Mouse (Mus musculus) C2C12 (cell line): ENCODE data around the gene Lefty1. TPM values are rescaled to one million over a fixed set of nuclear protein-coding genes. Genes with fewer than 3 reads are reported as not detected.
"Not testable (repeated sequence)": the region's sequence is repeated elsewhere in the genome, so short reads cannot be mapped to it uniquely, and the experiment has no call there.

Experiments
- H3K27me3 ChIP-seq: one replicate; pipeline ENCODE4 v1.6.1; 2011; ENCODE audit not compliant: control insufficient read depth, insufficient read depth, insufficient read length
- H3K36me3 ChIP-seq: one replicate; pipeline ENCODE4 v1.6.1; 2011; ENCODE audit not compliant: control insufficient read depth, insufficient read depth
- H3K4me3 ChIP-seq: one replicate; pipeline ENCODE4 v1.5.1; 2011; ENCODE audit warnings: mild to moderate bottlenecking, control low read depth; ENCODE audit not compliant: poor library complexity, insufficient read depth, severe bottlenecking
- H3K79me2 ChIP-seq: one replicate; pipeline ENCODE4 v1.6.1; 2011; ENCODE audit not compliant: control insufficient read depth, insufficient read depth
- H3K79me3 ChIP-seq: one replicate; pipeline ENCODE4 v1.6.1; 2011; ENCODE audit warnings: low read depth, control low read depth
- H3ac ChIP-seq: one replicate; pipeline ENCODE3; 2011; ENCODE audit warnings: low read depth; ENCODE audit not compliant: control insufficient read depth, insufficient read length
- CEBPB ChIP-seq: IDR thresholded peaks from one replicate; pipeline ENCODE4 v1.6.1; 2011; ENCODE audit warnings: low read depth, mild to moderate bottlenecking, control low read depth, moderate library complexity
- CTCF ChIP-seq: IDR thresholded peaks from one replicate; pipeline ENCODE4 v1.5.1; 2011; ENCODE audit not compliant: control insufficient read depth, insufficient read depth, insufficient read length
- FOSL1 ChIP-seq: IDR thresholded peaks from one replicate; pipeline ENCODE4 v1.8.0; 2011; ENCODE audit warnings: mild to moderate bottlenecking, low read length; ENCODE audit not compliant: poor library complexity, insufficient read depth, severe bottlenecking
- MAX ChIP-seq: IDR thresholded peaks from one replicate; pipeline ENCODE4 v1.6.1; 2011; ENCODE audit warnings: mild to moderate bottlenecking, control low read depth
- MYOD1 ChIP-seq: IDR thresholded peaks from one replicate; pipeline ENCODE4 v1.6.1; 2011; ENCODE audit warnings: low read depth; ENCODE audit not compliant: control insufficient read depth, insufficient read length
- MYOG ChIP-seq: IDR thresholded peaks from one replicate; pipeline ENCODE4 v1.6.1; 2011; ENCODE audit not compliant: control insufficient read depth, insufficient read length; ENCODE audit errors: extremely low read depth
- USF1 ChIP-seq: IDR thresholded peaks from one replicate; pipeline ENCODE4 v1.6.1; 2011; ENCODE audit warnings: low read depth, mild to moderate bottlenecking, control low read depth, moderate library complexity
- long read RNA-seq, 2 experiments: library from polyadenylated mRNA; unstranded; transcript quantifications; one replicate each; pipeline ENCODE4 v2.0.0; 2019 to 2020
- polyA plus RNA-seq: library from polyadenylated mRNA; unstranded; fragments of >200 nt; fragmentation: generic; extraction: Trizol; gene quantifications from one replicate; pipeline ENCODE4 v1.2.1, GENCODE M21; 2012; ENCODE audit warnings: missing spikeins

Lefty1 gene
- 2.1 TPM for polyA plus RNA-seq
- long read RNA-seq, experiment 1 = 0 reads
- long read RNA-seq, experiment 2 = 0 reads

DNA sequence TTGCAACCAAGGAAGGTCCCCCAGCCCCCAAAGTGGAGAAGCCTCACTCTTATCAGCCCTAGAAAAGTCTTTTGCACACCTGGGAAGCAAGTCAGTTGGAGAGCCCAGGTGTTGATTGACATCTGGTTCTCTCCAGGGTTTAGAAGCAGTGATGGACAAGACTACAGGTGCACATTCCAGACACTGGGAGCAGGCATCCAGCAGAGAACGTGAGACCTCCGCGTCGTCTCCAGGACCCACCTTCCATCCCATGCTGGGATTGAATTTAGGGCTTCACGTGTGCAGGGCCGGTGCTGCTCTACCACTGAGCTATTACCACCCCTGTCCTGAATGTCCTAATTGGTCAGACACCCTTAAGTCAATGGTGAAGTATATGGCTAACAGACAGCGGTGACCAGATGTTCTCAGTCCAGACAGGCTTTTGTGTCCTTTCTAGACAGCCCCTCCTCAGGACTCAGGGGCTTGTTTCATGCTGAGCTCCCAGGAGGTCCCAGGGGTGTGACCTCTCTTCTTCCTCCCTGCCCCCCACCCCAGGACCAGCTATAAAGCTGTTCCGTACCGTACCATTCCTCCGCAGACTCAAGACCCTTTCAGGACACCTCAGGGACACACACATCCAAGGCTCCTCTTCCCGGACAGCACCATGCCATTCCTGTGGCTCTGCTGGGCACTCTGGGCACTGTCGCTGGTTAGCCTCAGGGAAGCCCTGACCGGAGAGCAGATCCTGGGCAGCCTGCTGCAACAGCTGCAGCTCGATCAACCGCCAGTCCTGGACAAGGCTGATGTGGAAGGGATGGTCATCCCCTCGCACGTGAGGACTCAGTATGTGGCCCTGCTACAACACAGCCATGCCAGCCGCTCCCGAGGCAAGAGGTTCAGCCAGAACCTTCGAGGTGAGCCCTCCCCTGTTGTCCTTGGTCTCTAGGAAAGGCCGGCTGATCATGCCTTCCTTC is at the start of gene Lefty1:
Gene Lefty1, plus strand, starts transcription at position 556 of the 953 bp plus-strand sequence.
- H3K36me3 ChIP-seq = no peaks in the 10 kb centered on the region
- H3K27me3 ChIP-seq = peaks cover 3% of the 10 kb centered on the region
- no peak within 1 kb of the TSS for H3ac ChIP-seq
- TF ChIP-seq CEBPB (no peak), MYOD1 (peak; percentile 8), CTCF (no peak)
- no peaks in the 10 kb centered on the region for H3K79me3 ChIP-seq
- no peaks in the 10 kb centered on the region for H3K79me2 ChIP-seq
- no peak within 1 kb of the TSS for H3K4me3 ChIP-seq

DNA sequence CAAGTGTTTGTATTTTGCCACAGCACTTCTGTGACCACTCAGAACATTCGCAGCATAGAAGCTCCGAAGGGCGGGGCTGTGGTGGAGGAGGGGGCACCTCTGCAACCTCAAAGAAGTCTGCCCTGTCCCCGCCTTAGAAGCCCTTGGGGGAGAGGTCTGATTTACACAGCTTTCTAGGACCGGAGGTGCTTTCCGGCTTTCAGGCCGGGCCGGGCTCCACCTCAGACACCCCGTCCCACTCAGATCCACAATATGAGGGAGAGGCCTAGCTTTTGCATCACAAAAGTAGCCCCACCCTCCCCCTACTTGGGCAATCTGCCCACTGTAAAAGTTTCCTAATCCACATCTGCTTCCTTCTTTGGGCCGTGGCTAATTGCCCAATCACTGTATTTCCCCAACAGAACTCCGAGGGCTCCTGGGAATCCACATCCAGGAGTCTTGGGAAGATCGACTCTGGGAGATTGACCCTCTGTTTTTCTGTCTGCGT is 46.2 kb upstream of the Lefty1 start:
- peak; percentile 52 for TF ChIP-seq CEBPB
- no peak for TF ChIP-seq MYOD1
- TF ChIP-seq FOSL1 = no peak
- Histone ChIP-seq H3K79me2 (no peaks in the 10 kb centered on the region), H3K79me3 (no peaks in the 10 kb centered on the region), H3K36me3 (no peaks in the 10 kb centered on the region), H3ac (no peak overlapping the region), H3K4me3 (no peak overlapping the region), H3K27me3 (peaks cover 20% of the 10 kb centered on the region)

DNA sequence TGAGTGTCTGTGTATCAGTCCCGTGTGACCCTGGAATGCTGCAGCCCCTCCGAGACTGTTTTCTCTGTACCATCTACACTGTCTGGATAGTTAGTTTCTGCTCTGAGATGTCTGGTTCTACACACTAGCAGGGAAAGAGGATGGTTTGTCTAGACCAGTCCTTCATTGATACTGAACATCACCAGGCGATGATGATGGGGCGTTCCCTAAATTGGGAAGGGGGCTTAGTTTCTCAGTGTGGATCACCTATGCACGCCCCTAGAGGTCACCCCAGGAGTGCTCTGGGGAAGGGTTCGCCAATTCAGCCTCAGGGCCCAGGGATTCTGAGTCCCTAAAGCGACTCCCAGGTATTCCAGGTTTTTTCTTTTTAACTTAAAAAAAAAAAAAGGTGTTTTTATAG is 45.6 kb upstream of the Lefty1 start:
- Histone ChIP-seq H3ac (no peak overlapping the region), H3K36me3 (no peaks in the 10 kb centered on the region), H3K4me3 (no peak overlapping the region), H3K79me3 (no peaks in the 10 kb centered on the region), H3K27me3 (peaks cover 22% of the 10 kb centered on the region), H3K79me2 (no peaks in the 10 kb centered on the region)
- TF ChIP-seq CTCF = no peak
- TF ChIP-seq MAX = no peak
- no peak for TF ChIP-seq USF1
- no peak for TF ChIP-seq FOSL1
- no peak for TF ChIP-seq CEBPB
- no peak for TF ChIP-seq MYOD1
- TF ChIP-seq MYOG = no peak

DNA sequence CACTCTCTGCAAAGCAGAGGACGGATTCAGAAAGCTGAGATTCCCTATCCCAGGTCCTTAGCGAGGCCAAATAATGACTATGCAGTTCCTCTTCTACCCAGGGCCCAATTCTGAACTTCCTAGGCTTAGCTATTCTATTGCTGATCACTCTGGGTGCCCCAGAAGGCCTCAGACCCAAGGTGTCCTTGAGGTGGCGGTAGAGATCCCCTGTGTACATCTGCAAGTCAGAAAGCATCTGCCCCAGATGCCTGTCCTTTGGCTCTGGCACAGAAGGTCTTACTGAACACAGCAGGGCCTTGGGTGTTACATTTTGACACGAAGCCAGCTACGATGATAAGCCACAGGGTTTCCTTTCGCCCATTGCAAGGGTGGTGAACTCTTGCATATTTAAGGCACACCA is 45.0 kb upstream of the Lefty1 start:
- Histone ChIP-seq H3K27me3 (peaks cover 25% of the 10 kb centered on the region), H3K79me3 (no peaks in the 10 kb centered on the region), H3ac (no peak overlapping the region), H3K4me3 (no peak overlapping the region), H3K36me3 (no peaks in the 10 kb centered on the region), H3K79me2 (no peaks in the 10 kb centered on the region)
- TF ChIP-seq CTCF (no peak), FOSL1 (no peak), MYOG (no peak), MAX (no peak), USF1 (no peak), MYOD1 (no peak), CEBPB (no peak)

DNA sequence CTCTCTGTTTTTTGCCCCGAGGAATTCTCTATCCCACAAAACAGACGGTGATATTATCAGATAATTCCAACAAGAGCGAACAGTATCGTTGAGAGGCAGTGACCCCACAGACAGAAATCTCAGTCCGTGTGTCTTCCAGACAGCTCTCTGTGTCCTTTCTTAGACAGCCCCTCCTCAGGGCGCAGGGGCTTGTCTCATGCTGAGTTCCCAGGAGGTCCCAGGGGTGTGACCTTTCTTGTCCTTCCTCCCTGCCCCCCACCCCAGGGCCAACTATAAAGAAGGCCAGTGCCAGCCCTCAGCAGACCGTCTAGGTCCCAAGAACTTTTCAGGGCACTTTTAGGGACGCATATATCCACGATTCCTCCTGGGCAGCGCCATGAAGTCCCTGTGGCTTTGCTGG is 42.0 kb upstream of the Lefty1 start, which contains the start of gene Lefty2:
Gene Lefty2, plus strand, starts transcription at position 301 of the 400 bp plus-strand sequence.
- H3ac ChIP-seq = no peak within 1 kb of the TSS
- no peaks in the 10 kb centered on the region for H3K79me2 ChIP-seq
- H3K27me3 ChIP-seq = peaks cover 43% of the 10 kb centered on the region
- H3K4me3 ChIP-seq = no peak within 1 kb of the TSS
- TF ChIP-seq MYOG = no peak
- TF ChIP-seq USF1 = no peak
- no peak for TF ChIP-seq CTCF
- no peak for TF ChIP-seq MYOD1
- TF ChIP-seq CEBPB = no peak
- no peak for TF ChIP-seq FOSL1
- TF ChIP-seq MAX = no peak
- no peaks in the 10 kb centered on the region for H3K79me3 ChIP-seq
- H3K36me3 ChIP-seq = no peaks in the 10 kb centered on the region

DNA sequence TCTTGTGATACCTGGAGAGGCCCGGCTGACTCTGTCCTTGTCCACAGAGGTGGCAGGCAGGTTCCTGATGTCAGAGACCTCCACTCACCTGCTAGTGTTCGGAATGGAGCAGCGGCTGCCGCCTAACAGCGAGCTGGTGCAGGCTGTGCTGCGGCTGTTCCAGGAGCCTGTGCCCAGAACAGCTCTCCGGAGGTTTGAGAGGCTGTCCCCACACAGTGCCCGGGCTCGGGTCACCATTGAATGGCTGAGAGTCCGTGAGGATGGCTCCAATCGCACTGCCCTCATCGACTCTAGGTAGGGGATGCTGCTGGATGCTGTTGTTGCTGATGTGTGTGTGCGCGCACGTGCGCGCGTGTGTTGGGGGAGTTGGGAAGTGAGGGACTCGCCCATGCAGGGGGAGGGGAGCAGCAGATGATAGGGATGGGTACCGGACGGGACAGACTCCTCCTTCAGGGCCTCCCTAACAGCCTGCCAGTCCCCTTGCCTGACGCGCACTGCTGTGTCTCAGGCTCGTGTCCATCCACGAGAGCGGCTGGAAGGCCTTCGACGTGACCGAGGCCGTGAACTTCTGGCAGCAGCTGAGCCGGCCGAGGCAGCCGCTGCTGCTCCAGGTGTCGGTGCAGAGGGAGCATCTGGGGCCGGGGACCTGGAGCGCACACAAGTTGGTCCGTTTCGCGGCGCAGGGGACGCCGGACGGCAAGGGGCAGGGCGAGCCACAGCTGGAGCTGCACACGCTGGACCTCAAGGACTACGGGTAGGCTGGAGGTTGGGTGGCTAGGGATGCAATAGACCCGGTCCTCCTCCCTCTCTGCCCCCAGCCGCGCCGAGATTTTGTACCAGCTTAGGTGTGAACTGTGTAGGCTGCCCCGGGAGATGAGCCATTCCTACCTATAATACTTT is 40.5 kb upstream of the Lefty1 start:
- not testable (repeated sequence) for H3K79me3 ChIP-seq, H3K36me3 ChIP-seq, H3K4me3 ChIP-seq, H3K79me2 ChIP-seq, H3ac ChIP-seq
- peaks cover 48% of the 10 kb centered on the region for H3K27me3 ChIP-seq
